Mouse (Mus musculus) limb, embryonic 10.5 days (tissue): ENCODE measurements at regions not wholly inside any gene's neighbourhood (a gene's known extent, or its start where the extent isn't known, plus 50 kb on each side); places are given as distances from the start of the nearest gene placed in this dataset.

ENCODE experiments used
- DNase-seq: peaks from one replicate; pipeline ENCODE4 v3.0.0-alpha.2; 2017; ENCODE audit warnings: low spot score
- H3K27ac ChIP-seq: fragments of 300-500 bp; sonication (generic); 2 replicates; pipeline ENCODE4 v1.5.1; 2016; ENCODE audit warnings: mild to moderate bottlenecking
- H3K27me3 ChIP-seq: fragments of 300-500 bp; sonication (generic); 2 replicates; pipeline ENCODE4 v1.6.1; 2016; ENCODE audit warnings: low read depth, mild to moderate bottlenecking; ENCODE audit not compliant: poor library complexity, severe bottlenecking
- H3K36me3 ChIP-seq: fragments of 300-500 bp; sonication (generic); 2 replicates; pipeline ENCODE4 v1.6.1; 2016; ENCODE audit warnings: mild to moderate bottlenecking, moderate library complexity
- H3K4me1 ChIP-seq: fragments of 300-500 bp; sonication (generic); 2 replicates; pipeline ENCODE4 v1.6.1; 2016
- H3K4me3 ChIP-seq: fragments of 300-500 bp; sonication (generic); 2 replicates; pipeline ENCODE4 v1.5.1; 2016; ENCODE audit warnings: mild to moderate bottlenecking, moderate library complexity
- H3K9me3 ChIP-seq: fragments of 300-500 bp; sonication (generic); replicated peaks from 2 replicates; pipeline ENCODE4 v1.6.1; 2016; ENCODE audit warnings: mild to moderate bottlenecking
- WGBS: fragments of 180-500 bp; shearing (Covaris S2); methylation state at CpG from one replicate; pipeline ENCODE4 v1.1.7; 2016; 5-methylcytosine and 5-hydroxymethylcytosine counted together

DNA sequence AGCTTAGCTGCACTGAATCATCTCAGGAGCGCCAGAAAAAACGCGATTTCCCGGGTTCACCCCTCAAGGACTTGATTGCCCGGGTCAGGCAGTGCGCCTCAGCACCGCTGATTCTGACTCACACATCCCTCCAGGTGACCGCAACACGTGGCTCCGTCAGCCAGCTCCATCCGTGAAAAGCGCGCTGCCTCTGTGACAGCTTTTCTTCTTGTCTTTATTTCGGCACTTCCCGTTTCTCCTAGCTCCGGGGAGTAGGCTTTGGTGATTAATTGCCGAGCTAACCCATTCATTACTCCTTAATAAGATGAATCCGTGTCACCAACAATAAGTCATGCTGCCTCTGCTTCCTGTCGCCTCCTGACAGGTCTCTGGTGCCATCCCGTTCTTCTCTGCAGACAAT is 108.6 kb downstream of the Katnal1 start:
- H3K27ac ChIP-seq, result 0 out of 2 replicates have a peak overlapping the region, but pooled peaks have one; percentile 6
- no peaks in the 10 kb centered on the region for H3K36me3 ChIP-seq
- H3K4me3 ChIP-seq, result peak overlapping the region; percentile 29
- peaks cover 42% of the 10 kb centered on the region for H3K27me3 ChIP-seq
- WGBS, result 15% methylated on average over 20 of the region's 20 CpGs
- H3K9me3 ChIP-seq, result no peaks in the 10 kb centered on the region
- DNase-seq, result peak; percentile 48
- peaks cover 24% of the 10 kb centered on the region for H3K4me1 ChIP-seq

DNA sequence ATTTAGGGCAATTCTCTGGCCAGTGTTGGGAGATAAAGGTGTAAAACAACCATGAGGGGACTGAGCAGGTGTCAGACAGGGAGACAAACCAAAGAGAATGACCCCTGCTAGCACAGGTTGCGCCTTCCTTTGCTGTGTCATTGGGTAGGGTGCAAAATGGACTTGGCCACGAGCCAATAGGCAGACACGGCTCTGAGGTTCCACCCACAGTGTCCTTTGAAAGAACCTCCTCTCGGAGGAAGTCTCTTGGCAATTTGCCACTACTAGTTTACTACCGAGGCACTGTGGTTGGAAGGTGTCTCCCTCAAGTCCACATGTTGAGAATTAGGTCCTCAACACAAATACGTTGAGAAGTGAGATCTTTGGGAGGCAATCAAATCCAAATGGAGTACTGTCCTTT is 109.7 kb downstream of the Katnal1 start:
- no peak for DNase-seq
- peaks cover 24% of the 10 kb centered on the region for H3K4me1 ChIP-seq
- H3K4me3 ChIP-seq, result no peak overlapping the region
- H3K9me3 ChIP-seq, result no peaks in the 10 kb centered on the region
- no peak overlapping the region for H3K27ac ChIP-seq
- H3K27me3 ChIP-seq, result peaks cover 42% of the 10 kb centered on the region
- WGBS, result 70% methylated on average over 6 of the region's 6 CpGs
- no peaks in the 10 kb centered on the region for H3K36me3 ChIP-seq

DNA sequence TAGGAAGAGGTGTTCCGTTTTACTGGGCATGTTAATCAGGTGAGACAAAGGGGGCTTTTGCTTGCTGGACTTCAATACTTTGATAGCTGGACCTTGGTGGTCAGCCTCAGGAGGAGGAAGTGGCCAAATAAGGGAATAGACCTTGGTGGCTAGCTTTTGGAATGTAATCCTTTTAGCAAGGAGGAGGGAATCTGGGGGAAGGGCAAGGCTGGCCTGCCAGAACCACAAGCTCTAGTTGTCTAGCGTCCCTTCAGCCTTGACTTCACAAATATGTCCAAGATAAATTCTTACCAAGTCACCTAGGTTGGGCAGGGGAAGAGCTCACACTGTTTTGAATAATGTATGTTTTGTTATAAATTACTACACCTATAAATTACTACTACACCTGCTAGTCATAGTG is 110.4 kb downstream of the Katnal1 start:
- Histone ChIP-seq H3K4me1 (peaks cover 24% of the 10 kb centered on the region), H3K4me3 (no peak overlapping the region)
- WGBS, result 70% methylated on average over 2 of the region's 2 CpGs

DNA sequence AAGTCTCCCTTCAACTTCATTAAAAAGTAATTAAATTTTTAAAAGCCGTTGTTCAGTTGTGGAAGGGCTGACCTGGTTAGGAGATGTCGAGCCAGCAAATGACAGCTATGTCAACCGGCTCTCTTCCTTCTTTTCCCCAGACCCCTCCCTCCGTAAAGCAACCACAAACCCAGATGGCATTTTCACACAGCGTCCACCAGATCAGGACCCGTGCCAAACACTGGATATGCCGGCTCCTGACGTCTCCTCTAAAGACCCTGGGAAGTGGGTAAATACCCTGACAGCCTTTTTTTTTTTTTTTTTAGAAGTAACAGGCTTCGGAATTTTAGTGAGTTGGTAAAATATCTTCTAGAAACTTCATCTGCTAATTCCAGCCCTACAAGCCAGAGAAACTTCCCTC is 116.3 kb downstream of the Katnal1 start:
- 74% methylated on average over 9 of the region's 9 CpGs for WGBS
- Histone ChIP-seq H3K36me3 (no peaks in the 10 kb centered on the region), H3K4me1 (peaks cover 18% of the 10 kb centered on the region), H3K27ac (no peak overlapping the region), H3K27me3 (peaks cover 40% of the 10 kb centered on the region), H3K9me3 (no peaks in the 10 kb centered on the region), H3K4me3 (no peak overlapping the region)
- DNase-seq, result no peak

More for the DNA sequence above, 110.4 kb downstream of the Katnal1 start:
- Histone ChIP-seq H3K36me3 (no peaks in the 10 kb centered on the region), H3K27ac (no peak overlapping the region), H3K9me3 (no peaks in the 10 kb centered on the region), H3K27me3 (peaks cover 42% of the 10 kb centered on the region)
- no peak for DNase-seq

DNA sequence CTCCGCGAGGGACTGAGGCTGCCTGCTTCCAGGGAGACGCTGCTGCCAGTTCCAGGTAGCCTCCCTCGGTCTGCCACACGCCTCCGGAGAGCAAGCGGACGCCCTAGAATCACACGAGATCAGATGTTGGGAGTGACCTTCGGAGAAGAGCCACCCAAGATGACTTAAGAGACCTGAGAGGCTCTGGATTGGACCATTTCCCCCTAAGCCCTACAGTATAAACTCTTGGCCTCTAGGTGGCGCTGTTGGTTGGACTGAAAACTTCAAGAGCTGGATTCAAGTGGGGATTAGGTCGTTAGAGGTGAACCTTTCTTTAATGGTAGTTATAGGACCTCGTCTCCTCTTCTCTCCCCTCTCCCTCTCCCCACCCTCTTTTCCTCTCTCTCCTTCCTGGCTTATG is 117.1 kb downstream of the Katnal1 start:
- peak; percentile 85 for DNase-seq
- H3K36me3 ChIP-seq, result no peaks in the 10 kb centered on the region
- H3K27me3 ChIP-seq, result peaks cover 36% of the 10 kb centered on the region
- 22% methylated on average over 13 of the region's 13 CpGs for WGBS
- no peak overlapping the region for H3K4me3 ChIP-seq
- peak overlapping the region; percentile 15; the same call in 1 of the 2 replicates for H3K27ac ChIP-seq
- H3K9me3 ChIP-seq, result no peaks in the 10 kb centered on the region
- peaks cover 18% of the 10 kb centered on the region for H3K4me1 ChIP-seq

DNA sequence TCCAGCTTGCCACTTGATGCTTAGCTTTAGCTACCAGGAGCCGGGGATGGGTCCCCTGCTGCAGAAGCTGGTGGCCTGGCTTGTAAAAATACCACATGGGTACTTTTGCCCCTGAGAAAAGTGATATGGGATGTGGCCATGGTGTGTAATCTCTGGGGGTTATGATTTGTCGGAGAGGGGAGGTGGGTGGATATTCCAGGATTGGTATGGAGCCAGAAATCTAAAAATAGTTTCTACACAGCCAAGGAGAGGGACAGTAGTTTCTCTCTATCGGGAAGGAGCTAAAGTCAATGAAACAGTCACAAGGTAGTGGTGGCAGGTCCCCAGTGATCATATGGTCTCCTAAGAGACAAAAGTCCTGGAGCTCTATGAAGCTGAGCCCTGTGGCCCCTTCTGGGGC is 119.6 kb downstream of the Katnal1 start:
- Histone ChIP-seq H3K4me3 (no peak overlapping the region), H3K27me3 (peaks cover 32% of the 10 kb centered on the region), H3K36me3 (no peaks in the 10 kb centered on the region), H3K27ac (no peak overlapping the region), H3K9me3 (no peaks in the 10 kb centered on the region), H3K4me1 (peaks cover 18% of the 10 kb centered on the region)
- no peak for DNase-seq
- WGBS, result 83% methylated on average over 3 of the region's 3 CpGs

DNA sequence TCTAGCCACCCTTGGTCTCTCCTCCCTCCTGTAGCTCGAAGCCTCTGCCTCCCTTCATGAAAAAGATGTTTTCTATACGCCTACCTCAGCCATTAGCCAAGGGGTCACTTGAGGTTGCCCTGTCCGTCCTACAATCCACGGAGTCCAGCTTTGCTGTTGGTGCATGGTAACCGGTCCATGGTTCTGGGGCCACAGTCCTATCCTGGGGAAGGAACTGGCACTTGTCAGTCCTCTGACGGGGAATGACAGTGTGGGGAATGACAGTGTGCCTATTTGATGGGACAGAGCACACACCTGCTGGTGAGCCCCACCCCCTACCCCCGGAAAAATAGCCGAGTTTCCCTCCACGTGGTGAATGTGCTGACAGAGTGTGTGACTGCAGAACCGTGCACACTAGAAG is 120.1 kb downstream of the Katnal1 start:
- Histone ChIP-seq H3K36me3 (no peaks in the 10 kb centered on the region), H3K9me3 (no peaks in the 10 kb centered on the region), H3K27me3 (peaks cover 32% of the 10 kb centered on the region), H3K27ac (no peak overlapping the region), H3K4me3 (no peak overlapping the region), H3K4me1 (peaks cover 18% of the 10 kb centered on the region)
- DNase-seq, result no peak
- 26% methylated on average over 10 of the region's 10 CpGs for WGBS

DNA sequence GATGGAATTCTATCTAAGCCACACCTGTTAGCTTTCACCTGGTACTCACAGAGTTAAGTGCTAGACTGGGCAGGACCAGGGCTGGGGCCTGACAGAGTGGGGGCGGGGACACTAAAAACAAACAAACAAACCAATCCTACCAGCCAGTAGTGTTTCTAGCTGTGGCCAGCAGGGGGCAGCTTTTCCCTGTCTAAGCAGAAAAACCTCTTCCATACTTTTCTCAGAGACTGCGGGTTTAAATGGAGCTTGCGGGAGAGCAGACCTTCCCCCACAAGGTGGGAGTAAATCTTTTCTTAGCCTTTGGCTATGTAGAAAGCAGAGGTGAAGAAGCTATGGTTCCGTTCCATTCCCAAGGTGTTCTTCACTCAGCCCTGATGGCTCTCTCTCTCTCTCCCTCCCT is 120.7 kb downstream of the Katnal1 start:
- Histone ChIP-seq H3K27me3 (peaks cover 32% of the 10 kb centered on the region), H3K36me3 (no peaks in the 10 kb centered on the region), H3K4me3 (no peak overlapping the region), H3K9me3 (no peaks in the 10 kb centered on the region), H3K27ac (no peak overlapping the region), H3K4me1 (peaks cover 18% of the 10 kb centered on the region)
- 10% methylated on average over 4 of the region's 4 CpGs for WGBS
- DNase-seq, result peak; percentile 80

DNA sequence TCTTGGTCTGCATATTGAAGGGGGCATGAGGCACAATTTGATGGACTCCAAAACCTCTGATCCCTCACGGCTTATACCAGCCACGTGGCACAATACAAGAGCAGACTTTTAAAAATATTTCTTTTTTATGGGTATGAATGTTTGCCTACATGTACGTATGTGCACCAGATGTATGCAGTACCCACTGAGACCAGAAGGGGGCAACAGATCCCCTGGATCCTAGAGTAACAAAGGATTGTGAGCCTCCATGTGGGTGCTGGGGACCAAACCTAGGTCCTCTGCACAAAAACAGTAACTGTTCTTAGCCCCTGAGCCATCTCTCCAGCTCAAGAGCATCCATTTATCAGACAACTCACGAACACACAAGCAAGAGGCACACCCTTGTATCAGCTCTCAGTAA is 121.5 kb downstream of the Katnal1 start:
- H3K36me3 ChIP-seq, result no peaks in the 10 kb centered on the region
- 90% methylated on average over 4 of the region's 4 CpGs for WGBS
- no peaks in the 10 kb centered on the region for H3K9me3 ChIP-seq
- H3K27ac ChIP-seq, result no peak overlapping the region
- H3K4me3 ChIP-seq, result no peak overlapping the region
- H3K27me3 ChIP-seq, result peaks cover 32% of the 10 kb centered on the region
- H3K4me1 ChIP-seq, result peaks cover 19% of the 10 kb centered on the region
- no peak for DNase-seq

DNA sequence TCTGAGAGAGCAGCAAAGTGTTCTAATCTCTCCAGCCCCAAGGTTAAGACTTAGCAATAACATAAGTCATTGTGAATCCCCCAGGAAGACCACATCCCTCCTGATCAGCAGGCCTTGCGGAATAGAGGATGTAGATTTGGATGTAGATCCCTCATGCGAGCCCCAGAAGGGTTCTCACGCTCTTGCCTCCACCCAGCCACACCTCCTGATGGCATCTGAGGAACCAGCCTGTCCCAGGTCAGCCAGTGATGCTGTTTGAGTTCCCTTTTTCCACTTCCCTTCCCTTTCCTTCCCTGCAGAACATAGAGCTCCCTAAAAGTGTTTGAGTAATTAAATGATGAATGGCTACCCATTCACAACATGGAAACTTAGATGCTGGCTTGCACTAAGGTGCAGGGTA is 124.1 kb downstream of the Katnal1 start:
- Histone ChIP-seq H3K4me3 (no peak overlapping the region), H3K27ac (no peak overlapping the region), H3K27me3 (peaks cover 14% of the 10 kb centered on the region), H3K4me1 (peaks cover 18% of the 10 kb centered on the region), H3K36me3 (no peaks in the 10 kb centered on the region), H3K9me3 (no peaks in the 10 kb centered on the region)
- 55% methylated on average over 3 of the region's 3 CpGs for WGBS
- no peak for DNase-seq

DNA sequence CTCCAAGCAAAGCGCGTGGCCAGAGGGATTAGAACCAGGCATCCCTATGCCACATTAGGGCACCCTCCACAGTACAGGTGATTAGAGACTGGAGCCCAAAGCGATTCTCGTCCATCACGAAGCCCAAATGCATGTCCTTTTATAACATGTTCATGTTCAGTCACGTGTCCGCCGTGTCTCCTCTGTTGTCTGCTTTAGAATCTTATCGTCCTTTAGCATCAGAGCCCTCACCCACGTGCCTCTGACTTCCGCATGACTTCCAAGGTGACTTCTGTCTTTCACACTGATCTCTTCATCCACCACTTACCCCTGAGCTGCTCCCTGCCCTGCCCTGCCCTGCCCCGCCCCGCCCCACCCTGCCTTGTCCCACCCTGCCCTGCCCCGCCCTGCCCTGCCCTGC is 125.3 kb downstream of the Katnal1 start:
- H3K27ac ChIP-seq, result no peak overlapping the region
- no peak for DNase-seq
- WGBS, result 87% methylated on average over 14 of the region's 14 CpGs

DNA sequence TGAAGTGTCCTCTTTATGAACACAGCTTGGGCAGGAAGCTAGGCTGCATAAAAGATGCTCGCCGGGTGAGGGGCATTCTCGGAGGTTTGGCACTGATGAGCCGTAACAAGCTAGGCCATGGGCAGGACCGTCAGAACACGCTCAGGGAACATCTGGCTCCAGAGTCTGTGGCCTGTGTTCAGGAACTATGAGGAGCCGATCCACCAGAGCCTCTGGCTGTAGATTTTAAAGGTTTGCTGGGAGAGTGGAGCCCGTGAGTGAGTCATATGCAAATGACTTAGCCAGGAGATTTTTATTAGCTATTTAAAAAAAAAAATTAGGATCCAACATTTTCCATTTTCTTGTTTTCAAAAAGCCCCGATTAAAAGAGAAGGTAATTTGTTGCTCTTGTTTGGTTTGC is 126.4 kb downstream of the Katnal1 start:
- Histone ChIP-seq H3K9me3 (no peaks in the 10 kb centered on the region), H3K27me3 (no peaks in the 10 kb centered on the region), H3K4me3 (no peak overlapping the region), H3K27ac (no peak overlapping the region), H3K4me1 (peaks cover 12% of the 10 kb centered on the region), H3K36me3 (no peaks in the 10 kb centered on the region)
- 86% methylated on average over 9 of the region's 9 CpGs for WGBS
- DNase-seq, result no peak

More for the DNA sequence above, 125.3 kb downstream of the Katnal1 start:
- Histone ChIP-seq H3K36me3 (no peaks in the 10 kb centered on the region), H3K4me3 (no peak overlapping the region), H3K27me3 (peaks cover 2% of the 10 kb centered on the region), H3K4me1 (peaks cover 6% of the 10 kb centered on the region), H3K9me3 (no peaks in the 10 kb centered on the region)

DNA sequence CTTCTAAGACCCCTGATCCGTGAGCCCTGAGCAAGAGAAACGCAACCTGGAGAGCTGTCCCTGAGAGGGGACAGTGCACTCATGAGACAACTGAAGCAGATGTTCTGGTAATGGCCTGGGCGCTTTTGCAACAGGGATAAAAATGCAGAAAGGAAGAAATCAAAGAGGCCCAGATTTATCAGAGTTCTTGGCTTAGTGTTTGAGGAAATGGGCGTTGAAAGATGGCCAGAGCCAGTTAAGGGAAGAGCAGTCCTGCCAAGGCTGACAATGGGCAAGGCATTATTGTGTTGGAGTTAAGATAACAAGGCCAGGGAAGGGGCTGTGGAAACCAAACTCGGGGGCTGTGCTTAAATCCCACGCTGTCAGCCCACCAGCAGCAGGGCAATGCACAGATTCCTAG is 130.6 kb downstream of the Katnal1 start:
- Histone ChIP-seq H3K9me3 (no peaks in the 10 kb centered on the region), H3K27ac (0 out of 2 replicates have a peak overlapping the region, but pooled peaks have one; percentile 47), H3K4me1 (peaks cover 38% of the 10 kb centered on the region), H3K4me3 (no peak overlapping the region), H3K27me3 (no peaks in the 10 kb centered on the region), H3K36me3 (no peaks in the 10 kb centered on the region)
- WGBS, result 77% methylated on average over 6 of the region's 6 CpGs
- no peak for DNase-seq

DNA sequence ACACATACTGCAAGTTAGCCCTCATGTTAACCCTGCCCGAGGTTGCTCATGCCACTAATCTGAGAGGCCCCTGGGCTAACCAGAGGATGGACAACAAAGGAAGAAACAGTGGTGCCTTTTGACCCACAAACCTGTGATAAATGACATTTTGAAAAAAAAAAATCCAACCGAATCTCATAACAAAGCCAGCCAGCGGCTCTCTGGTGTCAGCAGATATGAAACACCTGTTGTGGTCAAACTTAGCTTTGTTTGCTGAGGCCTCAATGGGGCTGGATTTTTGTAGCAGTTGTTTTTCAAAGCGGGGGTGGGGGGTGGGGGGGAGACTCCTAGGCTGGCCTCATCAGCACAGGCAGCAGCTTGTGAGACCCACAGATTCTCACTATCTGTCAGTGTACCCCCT is 133.0 kb downstream of the Katnal1 start:
- 0 out of 2 replicates have a peak, but pooled peaks cover 3% of the 10 kb centered on the region for H3K27me3 ChIP-seq
- DNase-seq, result no peak
- 53% methylated on average over 4 of the region's 4 CpGs for WGBS
- peak overlapping the region; percentile 48; the same call in 1 of the 2 replicates for H3K27ac ChIP-seq
- H3K4me1 ChIP-seq, result peaks cover 44% of the 10 kb centered on the region
- no peak overlapping the region for H3K4me3 ChIP-seq
- H3K9me3 ChIP-seq, result no peaks in the 10 kb centered on the region
- no peaks in the 10 kb centered on the region for H3K36me3 ChIP-seq
